Mouse (Mus musculus) left cerebral cortex, postnatal 14 days (tissue): ENCODE results near the gene 4930474N05Rik. TPM values are rescaled to one million over a fixed set of nuclear protein-coding genes. Genes with fewer than 3 reads are reported as not detected.

Experiments used
- DNase-seq, 2 experiments: peaks; one replicate each; pipeline ENCODE4 v3.0.0; 2021 to 2022; ENCODE audit warnings: low spot score in 2 of 2, mixed read lengths in 1 of 2
- intact Hi-C: fragments of 180-260 bp; cut with DNase I; formaldehyde crosslinking; loops from one replicate; pipeline ENCODE4 v1.15.1; 2025
- long read RNA-seq, 2 experiments: library from polyadenylated mRNA; stranded (forward); transcript quantifications; one replicate each; pipeline ENCODE4 v2.0.0; 2021
- total RNA-seq, 2 experiments: library from RNA; stranded (reverse); gene quantifications; 2 replicates each; pipeline ENCODE4 v1.2.3; 2021

4930474N05Rik gene
- not detected for total RNA-seq
- long read RNA-seq, experiment 1: 0 reads
- long read RNA-seq, experiment 2: 0 reads

GRCm38 (mm10) chr14:36094617-36095016 lies at the start of gene 4930474N05Rik:
Gene 4930474N05Rik, plus strand, starts transcription at chr14:36094917.
- no peak for DNase-seq
- intact Hi-C loops: no loop called here

GRCm38 (mm10) chr14:36048746-36049391 lies 45.8 kb upstream of the 4930474N05Rik start:
- peak; percentile 6 to 35 for DNase-seq
- intact Hi-C loops: no loop called here

GRCm38 (mm10) chr14:36053281-36053680 lies 41.4 kb upstream of the 4930474N05Rik start:
- no peak for DNase-seq
- intact Hi-C loops: no loop called here

- intact Hi-C loops: no loop called here
- DNase-seq: peak in 1 of 2 experiments; percentile 10
Observed at GRCm38 (mm10) chr14:36098528-36098927, 3.8 kb downstream of the 4930474N05Rik start.

GRCm38 (mm10) chr14:36099647-36100046 lies 4.9 kb downstream of the 4930474N05Rik start:
- intact Hi-C loops: no loop called here
- DNase-seq: no peak

GRCm38 (mm10) chr14:36100731-36101130 lies 6.0 kb downstream of the 4930474N05Rik start:
- no peak for DNase-seq
- intact Hi-C loops: no loop called here

GRCm38 (mm10) chr14:36114481-36114880 lies 19.8 kb downstream of the 4930474N05Rik start:
- intact Hi-C loops: no loop called here
- peak in 1 of 2 experiments; percentile 8 for DNase-seq

GRCm38 (mm10) chr14:36123775-36124335 lies 29.1 kb downstream of the 4930474N05Rik start:
- intact Hi-C loops: no loop called here

GRCm38 (mm10) chr14:36135749-36136148 lies 41.0 kb downstream of the 4930474N05Rik start:
- DNase-seq: no peak
- intact Hi-C loops: no loop called here

More at GRCm38 (mm10) chr14:36123775-36124335, 29.1 kb downstream of the 4930474N05Rik start:
- no peak for DNase-seq

GRCm38 (mm10) chr14:36137696-36138095 lies 43.0 kb downstream of the 4930474N05Rik start:
- no peak for DNase-seq
- intact Hi-C loops: no loop called here

GRCm38 (mm10) chr14:36145261-36145660 lies 50.5 kb downstream of the 4930474N05Rik start:
- intact Hi-C loops: no loop called here
- DNase-seq: no peak
